Mouse (Mus musculus): ENCODE measurements at regions not wholly inside any gene's neighbourhood (a gene's known extent, or its start where the extent isn't known, plus 50 kb on each side); places are given as distances from the start of the nearest gene placed in this dataset.

GRCm38 (mm10) chr7:31208237-31209054 is 52.8 kb upstream of the Gramd1a start:
- Histone ChIP-seq H3K27ac (no peak overlapping the region), H3K4me2 (peak overlapping the region; percentile 58), H3K4me1 (0 out of 2 replicates have a peak, but pooled peaks cover 7% of the 10 kb centered on the region), H3K9me3 (no peaks in the 10 kb centered on the region), H3K4me3 (replicated peaks) (peak overlapping the region; percentile 69), H3K36me3 (no peaks in the 10 kb centered on the region; the same call in 1 of the 2 replicates), H3K9ac (peak overlapping the region; percentile 65), H3K27me3 (replicated peaks) (no peaks in the 10 kb centered on the region)
- peak; percentile 79 for ATAC-seq (ENCODE audit: insufficient read depth, low FRiP score, low read depth)
- whole genome bisulfite sequencing, result 26% methylated on average over 34 of the region's 34 CpGs

DNA sequence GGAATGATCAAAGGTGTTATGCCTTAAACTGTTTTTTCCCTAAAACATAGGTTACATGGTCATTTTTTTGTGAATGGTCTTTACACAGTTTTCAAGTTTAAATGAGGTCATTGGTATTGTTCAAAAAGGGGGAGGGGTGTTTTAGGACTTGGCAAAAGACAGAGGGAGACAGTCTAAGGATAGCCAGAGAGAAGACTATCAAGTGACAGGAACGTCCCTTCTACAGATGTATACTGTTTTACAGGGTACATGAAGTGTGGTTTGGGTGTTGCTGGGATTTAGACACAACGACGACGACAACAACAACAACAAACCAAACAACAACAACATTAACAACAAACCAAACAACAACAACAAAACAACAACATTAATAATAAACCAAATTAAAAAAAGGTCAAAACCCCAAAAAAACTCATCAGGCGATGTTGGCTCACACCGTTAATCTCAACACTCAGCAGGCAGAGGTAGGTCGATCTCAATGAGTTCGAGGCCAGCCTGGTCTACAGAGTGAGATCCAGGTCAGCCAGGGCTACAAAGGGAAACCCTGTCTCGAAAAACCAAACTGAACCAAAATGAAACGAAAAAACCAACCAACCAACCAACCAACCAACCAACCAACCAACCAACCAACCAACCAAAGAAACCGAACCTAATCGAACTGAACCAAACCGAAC is 52.0 kb upstream of the Gramd1a start:
- peak overlapping the region; percentile 58 for H3K4me2 ChIP-seq
- no peaks in the 10 kb centered on the region for H3K27me3 ChIP-seq (replicated peaks)
- no peak overlapping the region for H3K9ac ChIP-seq
- H3K27ac ChIP-seq, result no peak overlapping the region
- ATAC-seq (ENCODE audit: insufficient read depth, low FRiP score, low read depth), result 0 out of 2 replicates have a peak, but pooled peaks have one; percentile 65
- 61% methylated on average over 13 of the region's 13 CpGs for WGBS
- peak overlapping the region; percentile 69 for H3K4me3 ChIP-seq (replicated peaks)
- 0 out of 2 replicates have a peak, but pooled peaks cover 7% of the 10 kb centered on the region for H3K4me1 ChIP-seq
- no peaks in the 10 kb centered on the region for H3K9me3 ChIP-seq
- no peaks in the 10 kb centered on the region; the same call in 1 of the 2 replicates for H3K36me3 ChIP-seq

Measured in stomach, embryonic 15.5 days (tissue).